ENCODE assay signal across 27 mouse cellular contexts in the genomic region with DNA sequence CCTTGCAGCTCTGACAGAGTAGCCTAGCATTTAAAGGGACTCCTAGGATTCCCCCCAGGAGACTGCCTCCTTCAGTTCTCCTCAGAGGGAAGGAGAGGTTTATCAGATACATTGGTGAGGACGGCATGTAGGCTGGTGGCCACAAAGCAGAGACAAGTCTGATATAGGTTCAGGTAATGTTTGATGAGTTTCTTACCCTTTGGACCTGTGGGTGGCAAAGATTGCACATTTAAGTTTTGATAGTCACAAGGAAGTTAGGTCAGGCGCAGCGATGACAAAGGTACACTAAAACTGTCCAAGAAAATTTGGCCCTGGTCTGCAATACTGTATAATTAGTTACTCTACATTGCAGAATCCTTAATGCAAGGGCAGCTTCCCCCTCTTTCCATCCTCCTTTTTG.
DNase-seq lines count a peak whose midpoint lies in the region; ATAC-seq and TF ChIP-seq lines count a peak whose summit lies in the region.
"Had no signal": no experiment of that assay in that cellular context is flagged by ENCODE, and none has a peak within 500 bp of the region (broad histone marks: within the 10 kb centered on the region; RNA-seq: fewer than 3 reads in every experiment).

No protein-coding gene starts in this region.

- WGBS in kidney, adult 2 months, result 59% methylated on average over 3 of the region's 3 CpGs
- WGBS in liver, postnatal 0 days (ENCODE audit: insufficient replicate concordance), result 55% methylated on average over 3 of the region's 3 CpGs
- 65% methylated on average over 3 of the region's 3 CpGs for WGBS in liver, embryonic 12.5 days (ENCODE audit: insufficient replicate concordance)
- WGBS in small intestine, adult 2 months, result 31% methylated on average over 3 of the region's 3 CpGs
- 96% methylated on average over 3 of the region's 3 CpGs for WGBS in neural tube, embryonic 15.5 days

- no peaks in the 10 kb centered on the region for H3K36me3 ChIP-seq in kidney, adult 2 months (ENCODE audit: control insufficient read depth, insufficient read depth, low read length)
- H3K36me3 ChIP-seq in liver, postnatal 0 days (replicated peaks; ENCODE audit: insufficient read depth, low read length), result peaks cover 9% of the 10 kb centered on the region
- H3K36me3 ChIP-seq in liver, embryonic 12.5 days, result no peaks in the 10 kb centered on the region
- peaks cover 42% of the 10 kb centered on the region for H3K36me3 ChIP-seq in small intestine, adult 2 months (ENCODE audit: control insufficient read depth, insufficient read depth, low read length)
- no peaks in the 10 kb centered on the region for H3K36me3 ChIP-seq in neural tube, embryonic 15.5 days
- H3K36me3 ChIP-seq: embryonic facial prominence, embryonic 10.5 days; embryonic facial prominence, embryonic 13.5 days; forebrain, embryonic 12.5 days; forebrain, embryonic 15.5 days had no signal

- TF ChIP-seq EP300 in liver, postnatal 0 days (IDR thresholded peaks at IDR 0.05; ENCODE audit: low read depth), result no peak

- H3K4me2 ChIP-seq in liver, postnatal 0 days (ENCODE audit: low read depth, low read length), result 0 out of 2 replicates have a peak overlapping the region, but pooled peaks have one; percentile 13
- no peak overlapping the region for H3K4me2 ChIP-seq in liver, embryonic 12.5 days
- H3K4me2 ChIP-seq in neural tube, embryonic 15.5 days, result no peak overlapping the region
- H3K4me2 ChIP-seq: embryonic facial prominence, embryonic 13.5 days; forebrain, embryonic 12.5 days; forebrain, embryonic 15.5 days; heart, embryonic 13.5 days; hindbrain, embryonic 14.5 days had no signal

- H3K27me3 ChIP-seq in kidney, adult 2 months (replicated peaks; ENCODE audit: control insufficient read depth, insufficient read depth, low read length), result no peaks in the 10 kb centered on the region
- H3K27me3 ChIP-seq in liver, postnatal 0 days (ENCODE audit: insufficient read depth, low read length), result no peaks in the 10 kb centered on the region
- no peaks in the 10 kb centered on the region for H3K27me3 ChIP-seq in liver, embryonic 12.5 days (replicated peaks)
- no peaks in the 10 kb centered on the region for H3K27me3 ChIP-seq in small intestine, adult 2 months (ENCODE audit: control insufficient read depth, insufficient read depth, low read length)
- no peaks in the 10 kb centered on the region for H3K27me3 ChIP-seq in neural tube, embryonic 15.5 days (replicated peaks)
- H3K27me3 ChIP-seq: embryonic facial prominence, embryonic 13.5 days; forebrain, embryonic 12.5 days; forebrain, embryonic 15.5 days; heart, embryonic 13.5 days had no signal

- H3K27ac ChIP-seq in kidney, adult 2 months (ENCODE audit: insufficient read depth, low read depth, low read length), result no peak overlapping the region
- peak overlapping the region; percentile 16; the same call in 1 of the 2 replicates for H3K27ac ChIP-seq in liver, postnatal 0 days (ENCODE audit: low read depth)
- H3K27ac ChIP-seq in liver, embryonic 12.5 days, result no peak overlapping the region
- peak overlapping the region; percentile 88 for H3K27ac ChIP-seq in small intestine, adult 2 months (ENCODE audit: insufficient read depth, low read depth, low read length)
- no peak overlapping the region for H3K27ac ChIP-seq in neural tube, embryonic 15.5 days (replicated peaks)
- H3K27ac ChIP-seq: embryonic facial prominence, embryonic 10.5 days; embryonic facial prominence, embryonic 13.5 days; forebrain, embryonic 12.5 days; forebrain, embryonic 15.5 days; heart, adult 2 months; heart, embryonic 10.5 days; heart, embryonic 13.5 days; hindbrain, embryonic 14.5 days had no signal

- no peak for TF ChIP-seq POLR2A in kidney, adult 2 months (IDR thresholded peaks at IDR 0.05; ENCODE audit: low read depth, low read length)
- no peak for TF ChIP-seq POLR2A in small intestine, adult 2 months (IDR thresholded peaks at IDR 0.05; ENCODE audit: low read depth, low read length)

- no peak overlapping the region for H3K4me3 ChIP-seq in kidney, adult 2 months (ENCODE audit: insufficient read depth, low read depth, low read length)
- no peak overlapping the region for H3K4me3 ChIP-seq in liver, postnatal 0 days (ENCODE audit: low read depth, low read length)
- H3K4me3 ChIP-seq in liver, embryonic 12.5 days, result no peak overlapping the region
- H3K4me3 ChIP-seq in small intestine, adult 2 months (ENCODE audit: low read depth, low read length), result no peak overlapping the region
- H3K4me3 ChIP-seq in neural tube, embryonic 15.5 days (replicated peaks), result no peak overlapping the region
- H3K4me3 ChIP-seq: embryonic facial prominence, embryonic 10.5 days; embryonic facial prominence, embryonic 13.5 days; erythroblast, embryonic 14.5 days; forebrain, embryonic 12.5 days; forebrain, embryonic 15.5 days; heart, adult 2 months; heart, embryonic 10.5 days; heart, embryonic 13.5 days had no signal

- TF ChIP-seq CTCF in kidney, adult 2 months (conservative IDR thresholded peaks at IDR 0.05; ENCODE audit: insufficient read depth, insufficient read length, low read depth, low read length), result no peak
- TF ChIP-seq CTCF in liver, postnatal 0 days (IDR thresholded peaks at IDR 0.05; ENCODE audit: low read depth), result no peak
- no peak for TF ChIP-seq CTCF in small intestine, adult 2 months (IDR thresholded peaks at IDR 0.05; ENCODE audit: extremely low read depth, insufficient read length, insufficient replicate concordance, low read depth, low read length)

- H3K9ac ChIP-seq in liver, postnatal 0 days (replicated peaks), result no peak overlapping the region
- no peak overlapping the region for H3K9ac ChIP-seq in liver, embryonic 12.5 days
- H3K9ac ChIP-seq in neural tube, embryonic 15.5 days (replicated peaks), result no peak overlapping the region
- H3K9ac ChIP-seq: embryonic facial prominence, embryonic 13.5 days; forebrain, embryonic 12.5 days; forebrain, embryonic 15.5 days; heart, embryonic 13.5 days; hindbrain, embryonic 14.5 days had no signal

- peak; percentile 48 for DNase-seq in kidney, adult 2 months
- DNase-seq in kidney, postnatal 10 days, result no peak
- DNase-seq in liver, postnatal 0 days, result no peak
- DNase-seq: adrenal gland, adult 8-10 months; adrenal gland, postnatal 25 days; cerebellum, adult 11-12 months; cerebellum, adult 8-10 months; cerebellum, postnatal 10 days; cerebellum, postnatal 36 days; embryo, embryonic 11 days; gastrocnemius, postnatal 10 days; gastrocnemius, postnatal 36 days; heart, adult 2 months; heart, postnatal 14 days; heart, postnatal 4 days had no signal

- no peaks in the 10 kb centered on the region for H3K9me3 ChIP-seq in liver, postnatal 0 days (ENCODE audit: low read length)
- no peaks in the 10 kb centered on the region for H3K9me3 ChIP-seq in liver, embryonic 12.5 days (replicated peaks)
- no peaks in the 10 kb centered on the region for H3K9me3 ChIP-seq in neural tube, embryonic 15.5 days (replicated peaks)
- H3K9me3 ChIP-seq: embryonic facial prominence, embryonic 10.5 days; embryonic facial prominence, embryonic 13.5 days; forebrain, embryonic 12.5 days; forebrain, embryonic 15.5 days; heart, embryonic 10.5 days; heart, embryonic 13.5 days had no signal

- ATAC-seq in liver, postnatal 0 days, result no peak
- no peak for ATAC-seq in liver, embryonic 12.5 days
- no peak for ATAC-seq in neural tube, embryonic 15.5 days (ENCODE audit: low FRiP score)
- ATAC-seq: activated CD4-positive, CD25-positive, alpha-beta regulatory T cell, adult 4 months; forebrain, embryonic 15.5 days had no signal

- 0 out of 2 replicates have a peak, but pooled peaks cover 5% of the 10 kb centered on the region for H3K4me1 ChIP-seq in kidney, adult 2 months (ENCODE audit: control insufficient read depth, insufficient read depth, low read length)
- H3K4me1 ChIP-seq in liver, postnatal 0 days (ENCODE audit: insufficient read depth), result peaks cover 9% of the 10 kb centered on the region; the same call in 1 of the 2 replicates
- peaks cover 8% of the 10 kb centered on the region; the same call in 1 of the 2 replicates for H3K4me1 ChIP-seq in liver, embryonic 12.5 days
- H3K4me1 ChIP-seq in small intestine, adult 2 months (ENCODE audit: control insufficient read depth, insufficient read depth, insufficient read length, low read length), result peaks cover 30% of the 10 kb centered on the region
- H3K4me1 ChIP-seq in neural tube, embryonic 15.5 days, result 0 out of 2 replicates have a peak, but pooled peaks cover 6% of the 10 kb centered on the region

Comparison
In these comparisons a context has a peak if more than half of its experiments do, and no peak if none do; other contexts are left out.
1. H3K27ac ChIP-seq: peak in liver, postnatal 0 days (single experiment) and small intestine, adult 2 months (single experiment); none in kidney, adult 2 months (single experiment), liver, embryonic 12.5 days (single experiment) and neural tube, embryonic 15.5 days (single experiment).